Mouse (Mus musculus): ENCODE measurements around the gene H2-Eb1.

- TF ChIP-seq POLR2A (IDR thresholded peaks at IDR 0.05; ENCODE audit: low read depth, low read length) (no peak), CTCF (IDR thresholded peaks at IDR 0.05; ENCODE audit: borderline replicate concordance, insufficient read depth, low read length) (peak; percentile 98)
These were observed 7.7 kb downstream of the H2-Eb1 start for GRCm38 (mm10) chr17:34313393-34313792.

Measured in embryonic fibroblast, embryonic 13.5 days (primary cell).